Mouse (Mus musculus) kidney, adult 10 weeks (tissue): ENCODE measurements around the gene Als2cr12. TPM values are rescaled to one million over a fixed set of nuclear protein-coding genes. Genes with fewer than 3 reads are reported as not detected.

ENCODE experiments used
- polyA plus RNA-seq: library from polyadenylated mRNA; stranded (reverse); fragments of 350-450 nt; fragmentation: Illumina TruSeq; extraction: RNeasy Lipid Tissue Mini Kit (QIAGEN cat#74804); gene quantifications from one replicate; pipeline ENCODE4 v1.2.3, GENCODE M21; 2014; ENCODE audit warnings: low read depth, low replicate concordance

Gene Als2cr12
- 8.9 TPM for polyA plus RNA-seq

DNA sequence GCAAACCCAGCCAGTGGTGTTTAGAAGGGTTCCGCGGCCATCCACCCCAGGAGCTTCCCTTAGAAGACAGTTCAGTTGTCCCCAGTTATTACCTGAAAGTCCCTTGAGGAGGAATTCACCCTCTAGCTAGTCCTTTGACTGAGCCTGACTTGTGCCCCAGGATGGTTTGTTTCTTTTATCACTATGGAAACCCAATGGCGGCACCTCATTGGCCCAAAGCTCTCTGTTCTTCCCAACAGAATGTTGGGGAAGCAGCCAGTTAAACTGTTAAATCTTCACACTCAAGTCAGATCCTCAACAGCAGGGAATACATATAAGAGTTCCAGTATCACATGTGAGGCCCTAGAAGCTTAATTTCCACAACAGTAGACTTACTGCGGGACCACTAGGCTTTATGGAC lies at the start of gene Als2cr12:
TSS of gene Als2cr12 (minus strand) at position 180 of the 400 bp plus-strand sequence.

DNA sequence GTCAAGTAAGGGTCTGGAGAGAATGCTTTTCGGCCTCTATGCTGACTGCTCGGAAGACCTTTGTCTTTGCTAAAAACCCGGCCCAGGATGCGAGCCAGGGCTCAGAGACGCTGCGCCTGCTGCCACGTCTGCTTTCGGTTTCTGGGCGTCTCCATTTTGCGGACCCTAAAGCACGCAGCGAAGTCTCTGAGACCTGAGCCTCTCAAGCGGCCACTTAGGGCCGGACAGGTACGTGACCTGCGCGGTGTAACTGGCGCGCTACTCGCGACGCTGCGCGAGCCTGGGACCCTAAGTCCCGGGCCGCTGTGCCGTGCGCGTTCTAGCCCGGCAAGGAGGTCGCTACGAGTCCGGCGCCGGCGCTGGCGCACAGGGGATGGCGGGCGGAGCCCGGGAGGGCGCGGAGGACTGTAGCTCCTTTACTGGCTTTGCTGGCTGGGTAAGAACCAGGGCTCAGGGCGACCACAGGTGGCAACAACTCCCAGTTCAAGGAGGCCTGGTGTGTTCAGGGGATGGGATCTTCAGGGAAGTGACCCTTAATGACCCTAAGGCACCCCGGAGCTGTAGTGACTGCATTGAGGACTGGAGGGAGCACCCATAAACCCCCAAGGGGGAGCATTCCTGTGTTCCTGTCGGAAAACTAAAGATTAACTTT lies 15.7 kb upstream of the Als2cr12 start, which contains the start of gene Cflar:
TSS of gene Cflar (plus strand) at position 144 of the 652 bp plus-strand sequence.

Other genes with a start within 250 kb of the Als2cr12 start
- gene Orc2, start 190.9 kb downstream of the Als2cr12 start, polyA plus RNA-seq = 60.0 TPM
- gene Fam126b, start 109.7 kb downstream of the Als2cr12 start, polyA plus RNA-seq = 69.7 TPM
- 133 TPM for gene Ndufb3, start 109.6 kb downstream of the Als2cr12 start, polyA plus RNA-seq
- gene Cflar, start 15.5 kb upstream of the Als2cr12 start, polyA plus RNA-seq = 212 TPM
- gene Casp8, start 99.4 kb upstream of the Als2cr12 start, polyA plus RNA-seq = 56.6 TPM